Mouse (Mus musculus) midbrain, embryonic 12.5 days (tissue): Measurements from ENCODE around the gene Rbp1. TPM values are rescaled to one million over a fixed set of nuclear protein-coding genes. Genes with fewer than 3 reads are reported as not detected.

Source experiments
- polyA plus RNA-seq: library from polyadenylated mRNA; unstranded; fragments of >200 nt; fragmentation: Nextera tagmentation; extraction: Ambion mirVana; gene quantifications from 2 replicates; pipeline ENCODE4 v1.2.1, GENCODE M21; 2016

Gene Rbp1
- polyA plus RNA-seq, 1 experiment from 2014 or later, result 32.6 TPM

Other genes starting within 250 kb of the Rbp1 start
- 1.3 and 1.9 TPM in 2 replicates for gene Nmnat3, start 135.5 kb upstream of the Rbp1 start, polyA plus RNA-seq
- 0.32 TPM in 1 of 2 replicates, not detected in the other for gene Rbp2, start 63.2 kb downstream of the Rbp1 start, polyA plus RNA-seq
- 155 and 165 TPM in 2 replicates for gene Copb2, start 140.8 kb downstream of the Rbp1 start, polyA plus RNA-seq
- gene Mrps22, start 178.7 kb downstream of the Rbp1 start, polyA plus RNA-seq, result 62.5 and 64.8 TPM in 2 replicates